Mouse (Mus musculus) forebrain, postnatal 0 days (tissue): ENCODE measurements around the gene Chrna10. TPM values are rescaled to one million over a fixed set of nuclear protein-coding genes. Genes with fewer than 3 reads are reported as not detected.

Experiments used
- ATAC-seq: fragments of 200-750 bp; cut with Nextera tagmentation; 2 replicates; pipeline ENCODE4 v1.8.0; 2017; ENCODE audit warnings: mild to moderate bottlenecking, moderate library complexity
- DNase-seq: peaks from one replicate; pipeline ENCODE4 v3.0.0-alpha.2; 2015
- H3K27ac ChIP-seq: fragments of 300-500 bp; sonication (generic); 2 replicates; pipeline ENCODE4 v1.5.1; 2014; ENCODE audit warnings: low read depth, mild to moderate bottlenecking, antibody characterized with exemption, low read length, moderate library complexity, mixed read lengths
- H3K27me3 ChIP-seq: fragments of 300-500 bp; sonication (generic); 2 replicates; pipeline ENCODE4 v1.6.1; 2014; ENCODE audit warnings: mild to moderate bottlenecking, low read length, mixed read lengths; ENCODE audit not compliant: insufficient read depth
- H3K36me3 ChIP-seq: fragments of 300-500 bp; sonication (generic); 2 replicates; pipeline ENCODE4 v1.6.1; 2014; ENCODE audit warnings: mild to moderate bottlenecking, moderate library complexity; ENCODE audit not compliant: insufficient read depth
- H3K4me1 ChIP-seq: fragments of 300-500 bp; sonication (generic); 2 replicates; pipeline ENCODE4 v1.6.1; 2014; ENCODE audit warnings: antibody characterized with exemption; ENCODE audit not compliant: insufficient read depth
- H3K4me2 ChIP-seq: fragments of 300-500 bp; sonication (generic); 2 replicates; pipeline ENCODE4 v1.6.1; 2014; ENCODE audit warnings: low read depth, mild to moderate bottlenecking, moderate library complexity
- H3K4me3 ChIP-seq: fragments of 300-500 bp; sonication (generic); 2 replicates; pipeline ENCODE4 v1.5.1; 2014; ENCODE audit warnings: low read depth, low read length, mixed read lengths
- H3K9ac ChIP-seq: fragments of 300-500 bp; sonication (generic); 2 replicates; pipeline ENCODE4 v1.6.1; 2014; ENCODE audit warnings: mild to moderate bottlenecking
- H3K9me3 ChIP-seq: fragments of 300-500 bp; sonication (generic); 2 replicates; pipeline ENCODE4 v1.6.1; 2016; ENCODE audit warnings: low read length
- CTCF ChIP-seq: sonication (generic); IDR thresholded peaks from 2 replicates; pipeline ENCODE4 v1.5.1; 2016; ENCODE audit warnings: antibody characterized with exemption, control low read depth, low read depth
- WGBS: fragments of 180-500 bp; shearing (Covaris S2); extraction: QIAGEN DNeasy Blood & Tissue Kit; methylation state at CpG from one replicate; pipeline ENCODE4 v1.1.7; 2014; 5-methylcytosine and 5-hydroxymethylcytosine counted together
- polyA plus RNA-seq: library from polyadenylated mRNA; unstranded; fragments of >200 nt; fragmentation: Nextera tagmentation; extraction: Ambion mirVana; gene quantifications from 2 replicates; pipeline ENCODE4 v1.2.1, GENCODE M21; 2015
- total RNA-seq: library from RNA; depleted of rRNA; stranded (reverse); fragments of >200 nt; gene quantifications from 2 replicates; pipeline ENCODE4 v1.2.3, GENCODE M21; 2014

The Chrna10 gene
- total and polyA plus RNA-seq, 2 experiments from 2014 or later: 0.16 to 0.62 TPM

GRCm38 (mm10) chr7:102113151-102113729, 3.4 kb downstream of the Chrna10 start:
- Histone ChIP-seq H3K27me3 (no peaks in the 10 kb centered on the region), H3K9me3 (no peaks in the 10 kb centered on the region), H3K9ac (no peak overlapping the region), H3K4me1 (no peaks in the 10 kb centered on the region), H3K4me2 (no peak overlapping the region), H3K27ac (no peak overlapping the region), H3K36me3 (0 out of 2 replicates have a peak, but pooled peaks cover under 1% of the 10 kb centered on the region), H3K4me3 (no peak overlapping the region)
- WGBS: 89% methylated on average over 45 of the region's 45 CpGs
- TF ChIP-seq CTCF: no peak
- ATAC-seq (no peak), DNase-seq (no peak)

DNA sequence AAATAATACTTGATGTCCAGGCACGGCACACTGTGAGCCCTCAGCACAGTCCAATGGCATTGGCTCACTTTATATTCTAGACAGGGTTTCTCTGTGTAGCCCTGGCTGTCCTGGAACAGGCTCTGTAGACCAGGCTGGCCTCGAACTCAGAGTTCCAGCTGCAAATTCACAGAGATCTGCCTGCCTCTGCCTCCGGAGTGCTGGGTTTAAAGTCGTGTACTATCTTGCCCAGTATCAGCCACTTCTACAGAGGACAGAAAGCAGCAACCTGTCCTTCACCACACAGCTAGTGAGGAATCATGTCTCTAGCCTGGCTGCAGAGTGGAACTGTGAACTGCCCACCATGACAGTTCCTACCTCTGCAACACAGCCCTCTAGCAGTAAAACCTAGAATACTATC, 6.9 kb downstream of the Chrna10 start:
- H3K4me3 ChIP-seq: no peak overlapping the region
- DNase-seq: no peak
- no peak for ATAC-seq
- H3K4me1 ChIP-seq: no peaks in the 10 kb centered on the region
- H3K9me3 ChIP-seq: no peaks in the 10 kb centered on the region
- WGBS: 87% methylated on average over 4 of the region's 4 CpGs
- H3K4me2 ChIP-seq: no peak overlapping the region
- no peak overlapping the region for H3K9ac ChIP-seq
- no peaks in the 10 kb centered on the region for H3K27me3 ChIP-seq
- no peak overlapping the region for H3K27ac ChIP-seq
- no peak for TF ChIP-seq CTCF
- H3K36me3 ChIP-seq: no peaks in the 10 kb centered on the region

DNA sequence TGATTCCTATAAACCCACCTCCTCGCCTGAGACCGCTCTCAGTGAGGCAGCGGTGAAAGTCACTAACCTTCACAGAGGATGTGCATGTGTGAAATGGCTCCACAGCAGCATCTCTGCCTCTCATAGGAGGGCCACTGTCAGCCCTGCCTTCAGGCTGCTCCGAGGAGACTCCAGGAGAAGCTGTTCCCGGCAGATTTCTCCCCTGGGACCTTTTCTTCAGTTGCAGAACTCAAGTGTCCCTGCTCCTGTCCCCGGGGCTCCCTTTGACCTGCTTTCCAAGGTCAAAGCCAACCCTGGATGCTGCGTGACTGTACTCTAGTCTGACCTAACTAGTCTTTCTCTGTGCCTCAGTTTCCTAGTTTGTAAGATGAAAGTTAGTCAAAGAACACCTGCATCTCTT, 7.5 kb downstream of the Chrna10 start, which contains the start of gene Art5:
Gene Art5 (minus strand): TSS at position 319 of the 400 bp plus-strand sequence.
- H3K27me3 ChIP-seq: no peaks in the 10 kb centered on the region
- H3K9ac ChIP-seq: no peak within 1 kb of the TSS
- no peak within 1 kb of the TSS for H3K27ac ChIP-seq
- no peak for ATAC-seq
- no peak for DNase-seq
- WGBS: 79% methylated on average over 7 of the region's 7 CpGs
- no peak within 1 kb of the TSS for H3K4me2 ChIP-seq
- H3K9me3 ChIP-seq: no peaks in the 10 kb centered on the region
- TF ChIP-seq CTCF: no peak
- no peak within 1 kb of the TSS for H3K4me3 ChIP-seq
- H3K4me1 ChIP-seq: no peaks in the 10 kb centered on the region
- H3K36me3 ChIP-seq: no peaks in the 10 kb centered on the region

DNA sequence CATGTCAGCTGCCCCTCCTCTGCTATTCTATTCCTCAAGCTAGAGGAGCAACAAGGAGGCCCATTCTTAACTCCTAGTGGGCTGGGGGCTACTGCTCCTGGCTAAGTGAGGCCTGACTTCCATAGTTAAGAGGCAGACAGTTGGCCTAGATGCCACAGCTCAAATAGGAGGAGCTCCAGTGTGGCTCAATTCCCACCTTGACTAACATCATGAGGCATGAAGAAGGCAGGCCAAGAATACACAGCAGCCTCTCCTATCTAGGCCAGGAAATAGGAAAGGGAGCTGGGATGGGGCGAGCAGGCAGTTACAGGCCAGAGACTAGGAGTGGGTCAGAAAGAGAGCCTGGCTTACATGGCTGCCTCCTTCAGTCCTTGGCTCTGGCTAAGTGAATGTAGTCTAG, 8.4 kb downstream of the Chrna10 start:
- no peak for TF ChIP-seq CTCF
- H3K4me1 ChIP-seq: no peaks in the 10 kb centered on the region
- DNase-seq (no peak), ATAC-seq (no peak)
- no peaks in the 10 kb centered on the region for H3K27me3 ChIP-seq
- H3K4me2 ChIP-seq: no peak overlapping the region
- H3K27ac ChIP-seq: no peak overlapping the region
- H3K9ac ChIP-seq: no peak overlapping the region
- WGBS: 83% methylated on average over 1 of the region's 1 CpGs
- H3K4me3 ChIP-seq: no peak overlapping the region
- H3K9me3 ChIP-seq: no peaks in the 10 kb centered on the region
- H3K36me3 ChIP-seq: no peaks in the 10 kb centered on the region

GRCm38 (mm10) chr7:102106700-102107141, 9.9 kb downstream of the Chrna10 start:
- no peak for TF ChIP-seq CTCF
- no peaks in the 10 kb centered on the region for H3K27me3 ChIP-seq
- no peak overlapping the region for H3K27ac ChIP-seq
- no peak overlapping the region for H3K4me3 ChIP-seq
- no peaks in the 10 kb centered on the region for H3K9me3 ChIP-seq
- ATAC-seq: peak; percentile 23
- WGBS: 19% methylated on average over 23 of the region's 23 CpGs
- no peaks in the 10 kb centered on the region for H3K4me1 ChIP-seq
- no peaks in the 10 kb centered on the region for H3K36me3 ChIP-seq
- H3K4me2 ChIP-seq: peak overlapping the region; percentile 30
- DNase-seq: peak; percentile 6
- no peak overlapping the region for H3K9ac ChIP-seq

GRCm38 (mm10) chr7:102104126-102104525, 12.5 kb downstream of the Chrna10 start:
- H3K27ac ChIP-seq: no peak overlapping the region
- no peaks in the 10 kb centered on the region for H3K27me3 ChIP-seq
- 74% methylated on average over 5 of the region's 5 CpGs for WGBS
- no peak overlapping the region for H3K4me2 ChIP-seq
- H3K9me3 ChIP-seq: no peaks in the 10 kb centered on the region
- DNase-seq (no peak), ATAC-seq (no peak)
- TF ChIP-seq CTCF: no peak
- H3K9ac ChIP-seq: no peak overlapping the region
- no peak overlapping the region for H3K4me3 ChIP-seq
- 0 out of 2 replicates have a peak, but pooled peaks cover 7% of the 10 kb centered on the region for H3K4me1 ChIP-seq
- H3K36me3 ChIP-seq: no peaks in the 10 kb centered on the region

- Histone ChIP-seq H3K4me3 (no peak overlapping the region), H3K9me3 (no peaks in the 10 kb centered on the region), H3K27me3 (no peaks in the 10 kb centered on the region), H3K4me2 (no peak overlapping the region), H3K9ac (no peak overlapping the region), H3K36me3 (no peaks in the 10 kb centered on the region), H3K4me1 (0 out of 2 replicates have a peak, but pooled peaks cover 7% of the 10 kb centered on the region), H3K27ac (no peak overlapping the region)
- ATAC-seq (no peak), DNase-seq (no peak)
- no peak for TF ChIP-seq CTCF
- WGBS: 87% methylated on average over 2 of the region's 2 CpGs
These were observed 13.1 kb downstream of the Chrna10 start for GRCm38 (mm10) chr7:102103555-102103954.
